Mouse (Mus musculus) kidney, postnatal 0 days (tissue): ENCODE data around the gene C530008M17Rik. TPM values are rescaled to one million over a fixed set of nuclear protein-coding genes. Genes with fewer than 3 reads are reported as not detected.

Source experiments
- ATAC-seq: fragments of 200-750 bp; cut with Nextera tagmentation; replicated peaks from 2 replicates; pipeline ENCODE4 v1.8.0; 2017; ENCODE audit warnings: low read depth, moderate number of reproducible peaks, moderate TSS enrichment, moderate library complexity; ENCODE audit not compliant: low FRiP score
- DNase-seq: peaks from one replicate; pipeline ENCODE4 v3.0.0-alpha.2; 2016; ENCODE audit warnings: low spot score
- H3K27ac ChIP-seq: fragments of 300-500 bp; sonication (generic); 2 replicates; pipeline ENCODE4 v1.5.1; 2014; ENCODE audit warnings: mild to moderate bottlenecking
- H3K27me3 ChIP-seq: fragments of 300-500 bp; sonication (generic); 2 replicates; pipeline ENCODE4 v1.6.1; 2014; ENCODE audit warnings: low read length, mixed read lengths; ENCODE audit not compliant: insufficient read depth
- H3K36me3 ChIP-seq: fragments of 300-500 bp; sonication (generic); 2 replicates; pipeline ENCODE4 v1.6.1; 2014; ENCODE audit warnings: low read length, mixed read lengths; ENCODE audit not compliant: insufficient read depth
- H3K4me1 ChIP-seq: fragments of 300-500 bp; sonication (generic); replicated peaks from 2 replicates; pipeline ENCODE4 v1.6.1; 2014; ENCODE audit warnings: antibody characterized with exemption, low read length, mixed read lengths; ENCODE audit not compliant: insufficient read depth
- H3K4me2 ChIP-seq: fragments of 300-500 bp; sonication (generic); 2 replicates; pipeline ENCODE4 v1.6.1; 2014; ENCODE audit warnings: mild to moderate bottlenecking, low read length, moderate library complexity, mixed read lengths
- H3K4me3 ChIP-seq: fragments of 300-500 bp; sonication (generic); replicated peaks from 2 replicates; pipeline ENCODE4 v1.5.1; 2014; ENCODE audit warnings: low read depth, low read length
- H3K9ac ChIP-seq: fragments of 300-500 bp; sonication (generic); 2 replicates; pipeline ENCODE4 v1.6.1; 2014; ENCODE audit warnings: low read depth, low read length
- H3K9me3 ChIP-seq: fragments of 300-500 bp; sonication (generic); replicated peaks from 2 replicates; pipeline ENCODE4 v1.6.1; 2016; ENCODE audit warnings: low read length, inconsistent platforms, mixed read lengths
- CTCF ChIP-seq: IDR thresholded peaks from 2 replicates; pipeline ENCODE4 v1.5.1; 2016; ENCODE audit warnings: antibody characterized with exemption, low read depth, mild to moderate bottlenecking, moderate library complexity
- WGBS: fragments of 180-500 bp; shearing (Covaris S2); extraction: QIAGEN DNeasy Blood & Tissue Kit; methylation state at CpG from one replicate; pipeline ENCODE4 v1.1.7; 2014; 5-methylcytosine and 5-hydroxymethylcytosine counted together
- polyA plus RNA-seq: library from polyadenylated mRNA; unstranded; fragments of >200 nt; fragmentation: Nextera tagmentation; extraction: Ambion mirVana; gene quantifications from 2 replicates; pipeline ENCODE4 v1.2.1, GENCODE M21; 2015

Gene C530008M17Rik
- polyA plus RNA-seq, 1 experiment from 2014 or later = 6.8 TPM

- no peak overlapping the region for H3K4me3 ChIP-seq
- ATAC-seq (no peak), DNase-seq (no peak)
- H3K36me3 ChIP-seq = no peaks in the 10 kb centered on the region
- no peaks in the 10 kb centered on the region for H3K4me1 ChIP-seq
- WGBS = 71% methylated on average over 8 of the region's 8 CpGs
- 0 out of 2 replicates have a peak, but pooled peaks cover 4% of the 10 kb centered on the region for H3K27me3 ChIP-seq
- H3K4me2 ChIP-seq = no peak overlapping the region
- no peak overlapping the region for H3K27ac ChIP-seq
- H3K9ac ChIP-seq = no peak overlapping the region
- no peaks in the 10 kb centered on the region for H3K9me3 ChIP-seq
- no peak for TF ChIP-seq CTCF
Observed at GRCm38 (mm10) chr5:76659958-76660635, 3.8 kb downstream of the C530008M17Rik start.

- 66% methylated on average over 4 of the region's 4 CpGs for WGBS
- DNase-seq (peak; percentile 18), ATAC-seq (no peak)
- Histone ChIP-seq H3K9ac (no peak overlapping the region), H3K9me3 (no peaks in the 10 kb centered on the region), H3K27ac (no peak overlapping the region), H3K36me3 (no peaks in the 10 kb centered on the region), H3K4me2 (no peak overlapping the region), H3K4me1 (no peaks in the 10 kb centered on the region), H3K27me3 (0 out of 2 replicates have a peak, but pooled peaks cover 4% of the 10 kb centered on the region), H3K4me3 (no peak overlapping the region)
- no peak for TF ChIP-seq CTCF
Observed at GRCm38 (mm10) chr5:76661310-76661709, 5.0 kb downstream of the C530008M17Rik start.

DNA sequence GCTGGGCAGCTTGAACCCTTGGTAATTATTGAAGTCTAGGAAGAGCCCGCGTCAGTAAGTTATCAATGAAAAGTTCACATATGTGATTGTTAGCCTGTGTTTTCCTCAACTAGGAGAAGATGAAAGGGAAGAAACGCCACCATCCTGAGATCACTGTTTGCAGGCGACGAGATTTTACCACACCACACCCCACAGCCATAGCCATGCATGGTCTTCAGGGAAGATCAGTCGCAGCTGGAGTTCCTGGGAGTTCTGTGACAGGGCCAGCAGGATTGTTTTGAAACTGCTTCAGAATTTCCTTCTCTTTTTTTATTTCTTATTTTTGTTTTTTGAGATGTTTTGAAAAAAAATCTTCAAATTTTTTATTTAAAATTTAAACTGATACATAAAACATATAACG lies 8.6 kb downstream of the C530008M17Rik start:
- Histone ChIP-seq H3K4me3 (no peak overlapping the region), H3K27ac (no peak overlapping the region), H3K36me3 (no peaks in the 10 kb centered on the region), H3K4me1 (no peaks in the 10 kb centered on the region), H3K27me3 (no peaks in the 10 kb centered on the region), H3K9me3 (no peaks in the 10 kb centered on the region), H3K4me2 (no peak overlapping the region), H3K9ac (no peak overlapping the region)
- DNase-seq (peak; percentile 19), ATAC-seq (no peak)
- WGBS = 58% methylated on average over 7 of the region's 7 CpGs
- no peak for TF ChIP-seq CTCF

- no peaks in the 10 kb centered on the region for H3K9me3 ChIP-seq
- H3K27me3 ChIP-seq = no peaks in the 10 kb centered on the region
- no peak overlapping the region for H3K9ac ChIP-seq
- 16% methylated on average over 7 of the region's 7 CpGs for WGBS
- no peak overlapping the region for H3K4me2 ChIP-seq
- H3K4me1 ChIP-seq = no peaks in the 10 kb centered on the region
- TF ChIP-seq CTCF = no peak
- no peak overlapping the region for H3K27ac ChIP-seq
- ATAC-seq = no peak
- no peaks in the 10 kb centered on the region for H3K36me3 ChIP-seq
- peak; percentile 20 for DNase-seq
- no peak overlapping the region for H3K4me3 ChIP-seq
Observed at GRCm38 (mm10) chr5:76665421-76665820, 9.1 kb downstream of the C530008M17Rik start.

DNA sequence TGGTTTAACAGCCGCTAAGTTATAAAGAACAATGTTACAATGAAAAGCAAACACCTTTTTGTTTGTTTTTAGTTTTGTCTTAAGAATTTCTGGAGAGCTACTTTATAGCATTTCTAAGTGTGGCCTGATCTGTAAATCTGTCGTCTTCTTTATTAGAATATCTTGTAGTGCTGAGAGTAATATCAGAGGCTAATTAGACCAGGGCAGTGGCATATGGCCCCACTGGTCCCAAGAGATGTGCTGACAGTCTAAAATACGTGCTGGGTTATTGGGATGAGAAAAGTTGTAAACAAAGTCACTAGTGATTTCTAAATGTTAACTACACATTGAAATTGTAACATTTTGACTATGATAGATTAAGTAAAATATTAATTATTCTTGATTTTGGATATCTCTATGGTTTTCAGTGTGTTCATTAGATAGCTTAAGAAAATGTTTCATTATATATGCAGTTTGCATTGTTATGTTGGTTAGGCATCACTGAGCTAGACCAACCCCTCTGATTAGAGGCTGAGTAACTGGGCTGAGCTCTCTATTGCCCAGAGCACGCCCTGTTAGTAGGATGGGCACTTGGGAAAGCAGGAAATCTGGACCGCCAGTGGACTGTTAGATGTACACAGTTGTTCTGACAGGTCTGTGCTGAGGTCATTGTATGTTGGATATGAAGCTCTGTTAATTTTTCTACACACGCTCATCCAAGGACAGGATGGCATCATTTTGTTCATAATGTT lies 9.9 kb downstream of the C530008M17Rik start:
- DNase-seq (no peak), ATAC-seq (no peak)
- Histone ChIP-seq H3K9me3 (no peaks in the 10 kb centered on the region), H3K27ac (no peak overlapping the region), H3K27me3 (no peaks in the 10 kb centered on the region), H3K4me1 (no peaks in the 10 kb centered on the region), H3K4me3 (no peak overlapping the region), H3K9ac (no peak overlapping the region), H3K4me2 (no peak overlapping the region), H3K36me3 (no peaks in the 10 kb centered on the region)
- TF ChIP-seq CTCF = no peak
- WGBS = 71% methylated on average over 6 of the region's 6 CpGs

DNA sequence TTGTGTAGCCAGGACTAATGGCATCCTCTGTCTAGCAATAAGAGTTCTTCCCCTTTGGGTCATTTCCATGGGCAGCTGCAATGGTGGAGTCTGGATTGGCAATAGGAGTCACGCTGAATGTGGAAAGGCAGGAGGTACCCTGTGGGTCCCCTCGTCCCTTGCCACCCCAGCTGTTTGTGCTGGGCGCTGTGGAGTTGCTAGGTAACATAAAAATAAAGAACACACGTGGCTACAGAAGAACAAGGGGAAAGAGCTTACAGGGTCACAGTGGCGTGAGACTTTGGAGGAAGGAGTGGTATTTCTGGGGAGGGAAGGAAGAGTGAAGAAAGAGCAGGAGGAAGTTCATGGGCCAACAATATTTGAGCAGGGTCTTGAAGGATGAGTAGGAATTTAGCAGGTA lies 11.8 kb downstream of the C530008M17Rik start:
- DNase-seq (no peak), ATAC-seq (no peak)
- H3K27me3 ChIP-seq = no peaks in the 10 kb centered on the region
- H3K9me3 ChIP-seq = no peaks in the 10 kb centered on the region
- H3K4me1 ChIP-seq = no peaks in the 10 kb centered on the region
- H3K4me3 ChIP-seq = no peak overlapping the region
- H3K36me3 ChIP-seq = no peaks in the 10 kb centered on the region
- no peak for TF ChIP-seq CTCF
- H3K9ac ChIP-seq = no peak overlapping the region
- WGBS = 66% methylated on average over 5 of the region's 5 CpGs
- H3K27ac ChIP-seq = no peak overlapping the region
- no peak overlapping the region for H3K4me2 ChIP-seq
